Mouse (Mus musculus) lung, postnatal 0 days (tissue): ENCODE data around the gene Cmss1.

Experiments used
- CTCF ChIP-seq: IDR thresholded peaks from 2 replicates; pipeline ENCODE4 v1.5.1; 2016; ENCODE audit warnings: antibody characterized with exemption, mild to moderate bottlenecking
- EP300 ChIP-seq: IDR thresholded peaks from 2 replicates; pipeline ENCODE4 v1.6.1; 2016; ENCODE audit warnings: antibody characterized with exemption, mild to moderate bottlenecking, control low read depth

DNA sequence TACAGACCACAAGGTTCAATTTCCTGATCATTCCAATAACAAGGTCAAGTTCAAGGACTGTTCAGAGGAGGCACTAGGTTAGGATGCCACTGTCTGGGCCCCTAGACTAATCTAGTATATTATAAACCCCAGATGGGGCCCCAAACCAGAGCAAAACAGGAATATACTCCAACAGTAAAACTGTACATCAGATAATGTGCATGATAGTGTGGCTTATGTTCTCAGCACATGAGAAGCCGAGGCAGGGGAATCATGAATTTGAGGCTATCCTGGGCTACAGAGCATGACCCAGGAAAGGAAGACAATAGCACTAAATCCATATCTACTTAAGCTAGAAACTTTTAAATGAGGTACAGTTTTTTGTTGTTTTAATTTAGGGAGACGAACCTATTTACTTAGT, 294.5 kb downstream of the Cmss1 start:
- TF ChIP-seq CTCF (no peak), EP300 (no peak)
